Mouse (Mus musculus): ENCODE results near the gene Hspb6.

Gene Hspb6

DNA sequence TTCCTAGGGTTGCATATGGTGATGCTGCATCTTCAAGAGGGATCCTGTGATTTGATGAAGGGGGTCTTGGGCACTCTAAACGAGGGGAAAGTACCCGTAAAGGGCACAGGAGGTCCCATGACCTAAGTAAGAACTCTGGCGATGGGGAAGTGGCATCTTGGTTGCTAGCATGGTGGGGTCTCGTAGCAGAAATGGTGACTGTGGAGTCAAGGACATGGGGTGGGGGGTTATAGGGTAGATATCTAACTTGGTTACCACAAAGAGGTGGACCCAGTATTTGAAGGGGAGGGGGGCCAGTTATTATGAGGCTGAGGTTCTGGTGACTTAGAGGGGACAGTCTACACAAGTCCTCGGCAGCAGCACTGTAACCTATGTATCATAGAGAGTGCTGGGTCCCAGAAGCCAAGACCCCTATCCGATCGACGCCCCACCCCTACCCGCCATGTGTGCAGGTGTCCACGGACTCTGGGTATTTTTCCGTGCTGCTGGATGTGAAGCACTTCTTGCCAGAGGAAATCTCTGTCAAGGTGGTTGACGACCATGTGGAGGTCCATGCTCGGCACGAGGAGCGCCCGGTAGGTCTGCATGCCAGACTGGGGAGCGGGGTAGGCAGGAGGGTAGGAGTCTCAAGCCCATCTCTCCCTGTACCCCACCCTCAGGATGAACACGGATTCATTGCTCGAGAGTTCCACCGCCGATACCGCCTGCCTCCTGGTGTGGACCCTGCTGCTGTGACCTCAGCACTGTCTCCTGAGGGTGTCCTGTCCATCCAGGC is 2.0 kb downstream of the Hspb6 start:
- no peak for DNase-seq

GRCm38 (mm10) chr7:30556894-30557536 is 5.0 kb downstream of the Hspb6 start:
- no peak for DNase-seq

DNA sequence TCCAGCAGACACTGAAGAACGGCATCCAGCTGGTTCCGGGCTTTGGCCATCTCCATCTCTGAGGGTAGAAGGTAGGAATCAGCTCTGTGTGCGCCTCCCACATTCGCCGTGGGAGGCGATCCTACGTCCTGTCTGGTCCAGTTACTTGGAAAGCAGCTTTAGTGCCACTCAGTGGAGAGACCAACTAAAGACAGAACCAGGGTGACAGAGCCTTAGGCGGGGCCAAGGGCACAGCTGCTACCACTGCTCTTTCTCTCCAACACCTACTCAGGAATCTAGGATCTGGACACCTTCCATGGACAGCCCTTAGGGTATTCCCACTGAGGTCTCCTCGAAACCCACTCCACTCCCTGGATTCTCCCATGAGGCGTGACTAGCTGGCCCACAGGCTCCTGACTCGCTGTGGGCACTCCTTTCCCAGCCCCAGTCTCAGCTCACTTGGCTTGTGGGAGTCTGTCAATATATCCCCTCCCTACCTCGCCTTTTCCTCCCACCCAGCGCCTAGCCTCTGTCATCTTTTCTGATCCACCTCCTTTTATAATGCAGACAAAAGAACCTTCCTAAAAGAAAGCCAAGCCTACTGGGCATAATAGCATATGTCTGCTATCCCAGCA is 6.0 kb downstream of the Hspb6 start:
- no peak for DNase-seq

DNA sequence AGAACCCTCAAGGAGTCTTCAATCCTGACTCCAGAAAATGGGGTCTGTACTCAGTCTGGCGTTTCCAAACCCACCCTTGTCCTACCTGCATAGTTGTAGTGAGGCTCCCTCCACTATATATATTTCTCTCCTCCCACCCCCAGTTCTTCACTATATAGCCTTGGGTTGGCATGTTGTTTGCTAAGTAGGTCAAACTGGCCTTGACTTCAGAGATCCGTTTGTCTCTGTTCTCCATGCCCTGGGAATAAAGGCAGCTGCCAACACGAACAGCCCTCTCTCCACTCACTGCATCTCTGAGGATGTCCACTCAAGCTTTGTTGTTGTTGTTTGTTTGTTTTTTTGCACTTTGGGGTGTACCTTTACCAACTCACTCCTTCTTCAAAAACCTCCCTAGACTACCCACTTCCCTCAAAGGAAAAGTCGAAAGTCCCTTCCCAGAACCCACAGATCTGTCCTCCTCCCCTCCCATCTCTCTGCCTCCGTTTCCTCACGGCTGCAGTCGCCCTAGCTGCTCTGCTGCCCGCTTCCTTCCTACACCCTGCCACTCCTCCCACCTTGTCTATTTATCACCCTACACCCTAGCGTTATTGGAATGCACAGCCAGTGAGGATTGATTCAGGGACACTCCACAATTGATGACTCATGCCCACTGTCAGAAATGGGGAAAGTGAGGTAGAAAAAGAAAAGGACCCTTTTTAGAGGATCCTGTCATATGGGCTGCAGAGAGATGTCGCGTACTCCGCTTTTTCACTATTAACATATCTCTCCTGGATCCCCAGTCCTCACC is 6.9 kb downstream of the Hspb6 start:
- DNase-seq: no peak

GRCm38 (mm10) chr7:30559443-30559954 is 7.5 kb downstream of the Hspb6 start, which contains the start of gene Lin37:
Gene Lin37 (minus strand): TSS chr7:30559838.
- peak; percentile 100 for DNase-seq

- DNase-seq: no peak
Observed at GRCm38 (mm10) chr7:30560296-30560695, 8.3 kb downstream of the Hspb6 start.

GRCm38 (mm10) chr7:30562526-30563116 is 10.6 kb downstream of the Hspb6 start:
- no peak for DNase-seq

GRCm38 (mm10) chr7:30563117-30563905 is 11.3 kb downstream of the Hspb6 start, which contains the start of the genes U2af1l4, Gm49396 and Psenen:
Gene U2af1l4 (plus strand): TSS chr7:30563301.
Gene Gm49396 (plus strand): TSS chr7:30563344.
Gene Psenen (minus strand): TSS chr7:30563627.
- DNase-seq: peak; percentile 99

DNA sequence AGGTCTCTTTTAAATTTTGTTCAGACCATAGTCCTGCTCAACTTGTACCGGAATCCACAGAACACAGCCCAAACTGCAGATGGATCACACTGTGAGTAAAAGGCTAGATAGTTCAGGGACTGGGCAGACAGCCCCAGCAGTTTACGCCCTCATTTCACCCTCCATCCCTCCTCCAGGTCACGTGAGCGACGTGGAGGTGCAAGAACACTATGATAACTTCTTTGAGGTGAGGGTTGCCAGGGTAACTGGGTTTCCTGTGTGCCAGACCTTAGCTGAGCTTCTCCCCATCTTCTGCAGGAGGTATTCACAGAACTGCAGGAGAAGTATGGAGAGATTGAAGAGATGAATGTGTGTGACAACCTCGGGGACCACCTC is 11.9 kb downstream of the Hspb6 start:
- no peak for DNase-seq

DNA sequence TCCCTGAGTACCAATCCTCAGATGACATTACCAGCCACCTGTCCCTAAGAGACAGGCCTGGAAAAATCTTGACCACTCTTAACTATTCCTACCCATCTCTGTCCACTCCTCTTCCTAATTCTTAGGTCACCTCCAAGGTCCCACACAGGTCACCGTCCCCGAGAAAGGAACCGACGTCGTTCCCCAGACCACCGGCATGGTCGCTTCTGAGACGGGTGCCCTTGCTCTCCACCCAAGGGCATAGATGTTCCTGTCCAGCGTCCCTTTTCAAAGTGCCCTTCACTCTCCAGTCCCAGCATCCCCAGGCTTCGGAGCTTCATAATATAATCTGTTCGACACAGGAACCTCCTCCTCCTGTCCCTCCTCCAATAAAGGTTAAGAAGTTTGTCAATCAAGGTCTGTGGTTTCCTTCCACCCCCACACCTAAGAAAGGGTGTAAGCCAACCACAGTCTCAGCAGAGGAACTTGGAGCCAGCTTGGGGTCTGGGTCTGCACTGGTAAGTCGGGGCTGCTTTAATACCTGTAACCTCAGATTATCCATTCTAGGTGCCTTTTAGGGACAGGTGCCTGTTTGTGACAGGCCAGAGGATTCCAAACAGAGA is 13.1 kb downstream of the Hspb6 start, which contains the start of gene Igflr1:
Gene Igflr1, plus strand, starts transcription at position 458 of the 602 bp plus-strand sequence.
- DNase-seq: no peak

DNA sequence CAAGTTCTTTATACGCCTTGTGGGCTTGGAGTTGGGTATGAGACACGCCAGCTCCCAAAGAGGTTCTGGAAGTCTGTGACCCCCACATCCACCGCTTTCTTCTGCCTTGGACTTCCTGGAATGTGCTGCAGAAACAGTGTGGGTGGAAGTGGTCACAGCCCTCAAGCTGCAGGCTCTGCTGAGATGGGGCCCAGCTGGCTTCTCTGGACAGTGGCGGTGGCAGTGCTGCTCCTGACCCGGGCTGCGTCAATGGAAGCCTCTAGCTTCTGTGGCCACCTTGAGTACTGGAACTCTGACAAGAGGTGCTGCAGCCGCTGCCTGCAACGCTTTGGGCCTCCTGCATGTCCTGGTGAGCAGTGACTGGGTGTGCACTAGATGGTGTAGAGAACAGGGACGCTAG is 14.1 kb downstream of the Hspb6 start:
- DNase-seq: no peak

DNA sequence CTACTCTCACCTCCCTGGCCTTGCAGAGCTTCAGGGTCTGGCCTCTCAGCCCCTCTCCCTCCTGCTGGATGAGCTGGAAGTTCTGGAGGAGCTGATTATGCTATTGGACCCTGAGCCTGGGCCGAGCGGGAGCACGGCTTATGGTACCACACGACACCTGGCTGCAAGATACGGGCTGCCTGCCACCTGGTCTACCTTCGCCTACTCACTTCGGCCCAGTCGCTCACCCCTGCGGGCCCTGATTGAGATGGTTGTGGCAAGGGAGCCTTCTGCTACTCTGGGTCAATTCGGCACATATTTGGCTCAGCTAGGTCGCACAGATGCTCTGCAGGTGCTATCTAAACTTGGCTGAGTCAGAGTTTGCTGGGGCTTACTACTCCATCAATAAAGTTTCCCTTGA is 15.6 kb downstream of the Hspb6 start:
- DNase-seq: no peak

GRCm38 (mm10) chr7:30572389-30572788 is 20.4 kb downstream of the Hspb6 start:
- no peak for DNase-seq

DNA sequence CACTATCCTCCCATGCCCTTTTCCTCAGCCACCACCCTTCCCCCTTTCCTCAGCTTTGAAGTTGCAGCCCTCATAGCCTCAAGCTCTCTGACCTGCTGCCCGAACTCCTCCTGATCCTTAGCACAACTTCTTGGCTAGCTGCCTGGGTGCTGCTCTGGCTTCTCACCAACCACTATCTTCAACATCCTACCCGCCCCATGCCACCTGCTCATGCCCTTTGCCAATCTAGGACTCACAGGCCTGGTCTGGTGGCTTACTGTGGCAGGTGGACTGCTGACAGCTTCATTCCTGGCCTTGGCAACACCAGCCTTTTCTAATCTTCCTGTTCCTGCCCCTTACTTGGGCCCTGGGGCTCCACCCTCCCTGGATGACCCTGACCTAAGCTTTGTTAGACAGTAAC is 21.0 kb downstream of the Hspb6 start:
- DNase-seq: peak; percentile 56

- DNase-seq: no peak
Observed at GRCm38 (mm10) chr7:30579950-30580349, 28.0 kb downstream of the Hspb6 start.

DNA sequence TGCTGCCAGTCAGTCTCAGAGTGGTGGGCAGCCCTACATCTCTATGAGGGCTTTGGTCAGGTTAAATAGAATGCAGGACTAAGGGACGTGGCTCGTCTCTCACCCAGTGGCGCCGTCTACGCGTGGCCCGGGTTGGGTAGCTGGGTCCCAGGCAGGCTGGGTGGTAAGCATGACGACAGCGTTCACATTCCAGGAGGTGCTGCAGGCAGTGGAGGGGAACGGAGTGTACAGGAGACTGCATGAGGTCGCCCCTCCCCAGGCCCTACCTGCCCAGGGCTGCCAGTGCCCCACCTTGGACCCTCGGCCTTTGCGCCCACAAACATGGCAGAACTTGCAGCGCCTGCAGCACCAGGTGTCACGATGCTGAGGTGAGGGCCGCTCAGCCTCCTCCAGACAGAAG is 29.6 kb downstream of the Hspb6 start:
- no peak for DNase-seq

- no peak for DNase-seq
Observed at GRCm38 (mm10) chr7:30584339-30584738, 32.4 kb downstream of the Hspb6 start.

DNA sequence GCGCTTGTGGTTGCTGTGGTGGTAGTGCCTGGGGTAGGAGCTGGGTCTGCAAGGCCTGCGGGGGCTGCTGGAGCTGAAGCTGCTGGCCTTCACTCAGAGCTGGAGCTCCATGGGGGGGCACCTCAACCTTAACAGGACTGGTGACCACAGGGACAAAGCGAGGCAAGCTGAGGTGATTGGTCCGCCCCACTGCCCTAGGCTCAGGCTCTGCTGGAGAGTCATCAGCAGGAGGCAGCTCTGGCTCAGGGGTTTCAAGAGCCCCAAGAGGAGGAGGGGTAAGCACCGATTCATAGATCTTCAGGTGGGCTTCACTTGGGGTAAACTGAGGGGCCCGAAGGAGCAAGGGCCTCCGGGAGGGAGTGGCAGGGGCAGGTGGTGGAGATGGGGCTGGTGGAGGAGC is 33.2 kb downstream of the Hspb6 start:
- no peak for DNase-seq

- no peak for DNase-seq
Observed at GRCm38 (mm10) chr7:30586455-30587020, 34.6 kb downstream of the Hspb6 start.

GRCm38 (mm10) chr7:30587842-30588667 is 36.1 kb downstream of the Hspb6 start:
- peak; percentile 25 for DNase-seq

Measured in lung, postnatal 36 days (tissue).